Mouse (Mus musculus) megakaryocyte, embryonic 14.5 days (primary cell): ENCODE measurements around the gene Mrpl14.

Experiments used
- FLI1 ChIP-seq: IDR thresholded peaks from 2 replicates; pipeline ENCODE4 v1.6.1; 2012; ENCODE audit warnings: low read length, inconsistent platforms, mixed read lengths
- GATA1 ChIP-seq: IDR thresholded peaks from 3 replicates; pipeline ENCODE4 v1.6.1; 2012; ENCODE audit warnings: mixed read lengths, low read length, inconsistent platforms, borderline replicate concordance

- TF ChIP-seq GATA1: no peak
- TF ChIP-seq FLI1: no peak
Observed at GRCm38 (mm10) chr17:45642701-45643100, 43.4 kb upstream of the Mrpl14 start.
